Mouse (Mus musculus) mouse embryonic stem cell (cell line): ENCODE results near the gene Xkr7.

Experiments
- in situ Hi-C, 2 experiments: fragments of 300-500 bp; cut with MboI; formaldehyde crosslinking; loops; 1 replicate in 1 of 2; 3 replicates in 1 of 2; pipeline ENCODE4 v1.14.3; 2019 to 2020; ENCODE audit warnings: low sequenced_read_pairs in 2 of 2, low pct_unique_long_range_greater_than_20kb in 1 of 2, mixed read lengths in 1 of 2; ENCODE audit not compliant: unreplicated experiment in 1 of 2

Xkr7 gene

GRCm38 (mm10) chr2:153031126-153032082 is at the start of gene Xkr7:
Gene Xkr7, plus strand, starts transcription at chr2:153031852.
- in situ Hi-C loops: no loop called here

- in situ Hi-C loops: no loop called here
Observed at GRCm38 (mm10) chr2:152985582-152985981, 46.1 kb upstream of the Xkr7 start.

- in situ Hi-C loops: no loop called here
Observed at GRCm38 (mm10) chr2:152991529-152991928, 40.1 kb upstream of the Xkr7 start.

- in situ Hi-C loops: no loop called here
Observed at GRCm38 (mm10) chr2:152997046-152997445, 34.6 kb upstream of the Xkr7 start.

- in situ Hi-C loops: no loop called here
Observed at GRCm38 (mm10) chr2:153002492-153003248, 29.0 kb upstream of the Xkr7 start.

DNA sequence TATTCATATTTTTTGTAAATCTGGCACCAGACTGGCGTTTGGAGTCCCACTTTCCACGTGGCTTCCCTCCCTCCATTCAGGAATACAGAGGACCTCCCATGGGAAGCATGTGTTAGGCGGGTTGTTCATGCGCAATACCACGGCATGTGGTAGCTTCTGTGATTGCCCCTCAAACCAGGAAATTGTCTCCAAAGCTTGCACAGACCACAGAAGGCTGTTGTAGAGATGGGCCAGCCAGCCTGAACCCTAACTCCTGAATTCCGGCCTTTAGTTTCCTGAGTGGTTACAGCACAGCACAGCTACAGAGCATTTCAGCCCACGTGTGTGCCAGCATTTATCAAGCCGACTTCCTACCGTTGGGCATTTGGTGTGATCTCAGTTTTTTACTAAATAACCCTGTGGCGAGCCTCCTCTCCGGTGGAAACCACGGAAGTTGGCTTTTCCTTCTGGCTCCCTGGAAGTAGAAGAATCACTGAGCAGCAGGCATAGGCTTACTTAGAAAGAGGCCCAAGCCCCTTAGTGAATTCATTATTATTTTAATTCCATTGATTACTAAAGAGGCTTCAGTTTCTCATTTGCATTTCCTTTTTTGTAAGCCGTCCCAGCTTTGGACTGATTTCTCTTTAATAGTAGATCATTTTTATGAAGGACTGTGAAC is 27.8 kb upstream of the Xkr7 start:
- in situ Hi-C loops: no loop called here

DNA sequence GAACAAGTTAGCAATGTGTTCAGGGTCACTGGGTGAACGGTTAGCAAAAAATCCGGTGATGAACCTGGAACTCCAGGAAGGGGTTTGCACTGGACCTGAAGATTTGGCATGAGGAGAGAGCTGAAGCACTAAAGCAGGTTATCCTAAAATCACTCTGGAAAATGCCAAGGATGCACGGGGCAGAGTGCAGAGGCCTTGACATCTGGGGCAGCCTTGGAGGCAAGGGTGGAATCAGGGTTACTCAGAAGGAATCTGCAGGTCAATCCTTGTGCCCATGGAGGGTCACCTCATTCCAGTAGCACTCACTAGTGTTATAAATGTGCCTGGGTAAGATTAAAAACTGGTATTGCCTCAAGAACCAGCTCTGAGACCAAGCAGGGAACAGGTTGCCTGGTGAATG is 25.7 kb upstream of the Xkr7 start:
- in situ Hi-C loops: no loop called here

GRCm38 (mm10) chr2:153009192-153009973 is 22.3 kb upstream of the Xkr7 start:
- in situ Hi-C loops: no loop called here

DNA sequence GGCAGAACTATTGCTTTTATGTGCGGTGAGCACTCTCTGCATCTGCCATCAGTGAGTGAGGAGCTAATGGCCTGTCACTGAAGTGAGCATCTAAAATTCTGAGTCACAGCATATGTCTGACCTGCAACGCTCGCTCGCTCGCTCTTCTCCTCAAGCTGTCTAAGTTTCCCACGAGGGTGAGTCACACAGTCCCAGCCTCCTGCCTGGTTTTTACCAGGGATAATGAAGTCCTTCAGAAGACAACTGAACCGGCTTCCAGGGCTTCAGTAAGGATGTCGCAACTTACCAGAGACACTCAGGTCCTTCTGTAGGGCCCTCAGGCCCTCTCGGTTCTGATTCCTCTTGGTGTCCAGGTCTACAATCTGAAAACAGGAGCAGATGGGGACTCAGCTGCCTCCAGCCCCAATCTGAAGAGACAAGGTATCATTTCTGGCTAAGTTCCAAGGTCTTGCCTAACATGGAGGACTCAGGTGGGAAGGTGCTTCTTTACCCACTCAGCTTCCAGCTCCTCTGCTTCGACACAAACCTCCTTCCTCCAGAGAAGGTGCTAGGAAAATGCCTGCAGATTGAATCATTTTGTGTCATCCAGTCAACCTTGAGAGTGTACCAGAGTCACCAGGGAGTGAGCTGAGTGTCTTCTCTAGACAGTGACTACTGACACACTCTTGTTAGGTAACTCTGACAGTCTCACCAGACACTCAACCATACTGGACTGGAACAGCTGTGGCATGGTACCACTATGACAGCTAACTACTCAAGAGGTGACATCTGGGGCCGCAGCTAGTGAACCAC is 17.7 kb upstream of the Xkr7 start:
- in situ Hi-C loops: no loop called here

DNA sequence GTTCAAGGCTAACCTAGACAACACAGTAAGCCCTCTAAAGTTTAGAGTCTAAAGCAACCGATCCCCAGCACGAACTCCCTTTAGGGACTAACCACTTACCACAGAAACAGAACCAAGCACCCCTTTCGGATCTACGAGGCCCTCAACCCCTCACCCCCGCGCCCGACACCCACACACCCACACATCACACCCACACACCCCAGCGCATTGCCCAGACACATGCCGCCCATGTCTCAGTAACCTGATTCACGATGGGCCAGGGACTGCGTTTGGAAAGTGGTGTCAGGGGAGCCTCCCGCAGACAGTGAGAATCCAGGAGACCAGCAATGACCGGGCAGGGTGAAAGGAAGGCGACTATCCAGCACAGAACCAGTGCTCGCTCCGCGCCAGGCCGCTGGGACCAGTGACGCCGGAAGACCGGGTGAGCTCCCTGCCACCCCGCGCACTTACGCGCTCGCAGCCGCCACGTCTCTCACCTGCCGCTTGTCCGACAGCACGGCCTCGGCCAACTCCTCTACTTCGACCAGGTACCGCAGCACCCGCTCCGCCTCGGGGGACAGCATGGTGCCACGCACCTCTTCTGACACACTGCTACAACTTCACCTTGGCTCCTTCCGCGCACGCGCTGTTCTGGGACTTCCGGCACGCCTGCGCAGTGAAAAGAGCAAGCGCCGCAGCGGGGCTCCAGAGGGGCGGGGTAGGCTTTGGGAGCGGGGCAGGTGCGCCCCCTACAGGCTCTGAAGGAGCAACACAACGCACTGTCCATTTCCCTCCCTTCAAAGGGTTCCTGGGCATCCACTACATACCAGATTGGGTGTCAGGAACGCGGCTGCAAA is 16.7 kb upstream of the Xkr7 start, which contains the start of gene Pdrg1:
Gene Pdrg1, minus strand, starts transcription at position 670 of the 836 bp plus-strand sequence.
- in situ Hi-C loops: no loop called here

DNA sequence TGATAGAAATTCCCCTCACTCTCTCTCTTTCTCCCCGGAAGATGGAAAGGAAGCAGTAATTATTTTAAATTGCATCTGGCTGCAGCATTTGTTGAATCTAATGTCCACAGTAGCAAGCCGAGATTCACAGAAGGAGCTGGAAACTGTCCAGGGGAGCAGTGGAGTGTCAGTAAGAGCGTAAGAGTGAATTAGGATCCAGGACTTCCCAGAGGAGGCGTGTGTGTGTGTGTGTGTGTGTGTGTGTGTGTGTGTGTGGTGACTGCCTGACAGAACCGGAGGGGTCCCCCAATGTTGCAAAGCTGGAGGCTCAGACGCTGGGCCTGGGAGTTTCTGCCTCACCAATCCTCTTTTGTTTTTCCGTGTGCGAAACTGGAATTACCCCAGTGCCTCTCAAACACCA is 15.8 kb upstream of the Xkr7 start:
- in situ Hi-C loops: no loop called here

- in situ Hi-C loops: no loop called here
Observed at GRCm38 (mm10) chr2:153016786-153017185, 14.9 kb upstream of the Xkr7 start.

- in situ Hi-C loops: no loop called here
Observed at GRCm38 (mm10) chr2:153019355-153019754, 12.3 kb upstream of the Xkr7 start.

- in situ Hi-C loops: no loop called here
Observed at GRCm38 (mm10) chr2:153021163-153021562, 10.5 kb upstream of the Xkr7 start.

DNA sequence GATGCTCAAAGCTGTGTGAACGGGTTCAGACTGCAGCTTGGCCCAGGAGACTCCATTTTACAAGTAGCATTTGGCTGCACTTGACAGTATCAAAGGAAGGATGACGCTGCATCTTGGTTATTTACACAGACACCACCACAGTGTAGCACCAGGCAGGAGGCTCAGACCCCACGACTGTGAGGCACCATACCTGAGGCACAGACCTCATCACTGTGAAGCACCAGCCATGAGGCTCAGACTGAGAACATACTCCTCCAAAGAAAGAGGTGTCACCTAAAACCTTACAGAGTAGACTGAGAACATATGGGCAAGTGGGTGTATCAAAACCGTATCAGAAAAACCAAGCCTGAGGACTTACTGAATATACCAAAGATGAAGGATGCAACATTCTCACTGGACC is 8.8 kb upstream of the Xkr7 start:
- in situ Hi-C loops: no loop called here

DNA sequence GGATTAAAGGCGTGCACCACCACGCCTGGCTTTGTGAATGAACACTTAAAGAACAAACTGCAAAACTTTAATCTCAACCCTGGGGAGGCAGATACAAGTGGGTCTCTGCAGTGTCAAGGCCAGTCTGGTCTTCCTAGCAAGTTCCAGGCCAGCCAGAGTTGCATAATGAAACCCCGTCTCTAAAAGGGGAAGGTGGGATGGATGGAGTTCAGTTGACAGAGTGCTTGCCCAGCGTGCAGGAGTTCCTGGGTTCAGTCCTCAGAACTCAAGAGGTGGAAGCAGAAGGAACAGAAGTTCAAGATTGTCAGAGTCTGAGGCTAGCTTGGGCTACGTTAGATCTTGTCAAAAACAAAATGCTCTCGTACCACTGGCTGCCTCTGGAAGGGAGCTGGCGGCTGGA is 5.6 kb upstream of the Xkr7 start:
- in situ Hi-C loops: no loop called here

- in situ Hi-C loops: no loop called here
Observed at GRCm38 (mm10) chr2:153027501-153027900, 4.2 kb upstream of the Xkr7 start.
